Mouse (Mus musculus): ENCODE measurements at regions not wholly inside any gene's neighbourhood (a gene's known extent, or its start where the extent isn't known, plus 50 kb on each side); places are given as distances from the start of the nearest gene placed in this dataset.

DNA sequence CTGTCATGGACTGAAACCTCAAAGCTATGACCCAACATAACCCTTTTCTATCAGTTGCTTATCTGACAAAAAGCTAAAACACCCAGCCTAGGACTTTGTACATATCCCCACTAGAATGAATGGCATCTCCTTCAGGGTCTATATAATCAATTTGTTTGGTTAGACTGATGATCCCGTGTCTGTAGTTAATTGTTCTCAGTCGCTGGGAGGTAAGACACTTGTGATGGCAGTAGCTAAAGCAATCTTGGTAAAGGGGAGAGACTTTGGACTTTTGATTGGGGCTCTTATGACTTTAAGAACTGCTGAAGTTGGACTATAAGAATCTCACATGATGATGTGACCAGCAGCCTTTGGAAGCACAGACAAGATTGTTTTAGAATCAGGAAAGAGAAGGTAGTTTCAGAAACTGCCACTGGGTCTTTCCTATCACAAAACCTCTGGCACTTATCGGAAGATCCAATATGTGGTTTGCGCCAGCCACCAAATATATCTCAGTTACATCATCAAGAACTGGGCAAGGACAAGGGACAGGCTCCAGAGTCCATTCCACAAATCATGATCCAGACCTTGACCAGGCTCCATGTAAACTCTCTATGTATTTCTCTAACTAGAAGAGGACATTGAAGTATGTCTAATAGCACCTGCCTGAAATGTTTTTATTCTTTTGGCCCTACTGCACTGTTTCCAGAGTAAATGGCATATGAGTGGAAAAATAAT lies 183.1 kb downstream of the Sp3 start:
- H3K9ac ChIP-seq = no peak overlapping the region
- WGBS = 85% methylated on average over 4 of the region's 4 CpGs

DNA sequence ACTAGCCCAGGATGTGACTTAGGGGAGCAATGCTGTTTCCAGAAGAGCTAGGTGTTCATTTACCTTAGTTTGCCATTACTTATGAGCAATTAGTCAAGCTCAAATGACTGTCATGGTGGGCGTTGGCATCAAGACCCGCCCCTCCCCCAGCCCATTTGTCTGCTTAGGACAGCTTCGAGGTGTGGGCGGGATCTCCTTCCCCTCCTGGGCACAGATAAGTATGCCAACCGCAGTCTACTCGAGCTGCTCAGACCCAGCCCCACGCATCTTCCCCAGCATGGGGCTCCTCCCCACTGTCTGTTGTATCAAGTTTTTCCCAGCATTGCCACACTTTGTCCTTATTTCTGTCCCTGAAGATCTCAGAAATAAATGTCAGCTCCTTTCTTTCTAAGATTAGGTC lies 179.6 kb downstream of the Sp3 start:
- H3K9me3 ChIP-seq (ENCODE audit: control insufficient read depth, low read length) = no peaks in the 10 kb centered on the region
- H3K4me2 ChIP-seq (replicated peaks) = no peak overlapping the region
- ATAC-seq (ENCODE audit: low FRiP score) (no peak), DNase-seq (ENCODE audit: low spot score) (no peak)
- H3K4me1 ChIP-seq (replicated peaks; ENCODE audit: control insufficient read depth, insufficient read depth, low read length) = no peaks in the 10 kb centered on the region
- 67% methylated on average over 7 of the region's 7 CpGs for WGBS
- H3K4me3 ChIP-seq (replicated peaks; ENCODE audit: low read length) = no peak overlapping the region
- H3K27me3 ChIP-seq (ENCODE audit: control insufficient read depth, insufficient read depth, low read length) = no peaks in the 10 kb centered on the region
- no peak overlapping the region for H3K27ac ChIP-seq
- H3K36me3 ChIP-seq (replicated peaks; ENCODE audit: control insufficient read depth, insufficient read depth) = no peaks in the 10 kb centered on the region
- H3K9ac ChIP-seq = no peak overlapping the region

More for the DNA sequence above, 183.1 kb downstream of the Sp3 start:
- H3K36me3 ChIP-seq (replicated peaks; ENCODE audit: control insufficient read depth, insufficient read depth) = no peaks in the 10 kb centered on the region
- DNase-seq (ENCODE audit: low spot score) (no peak), ATAC-seq (ENCODE audit: low FRiP score) (no peak)
- no peak overlapping the region for H3K4me3 ChIP-seq (replicated peaks; ENCODE audit: low read length)
- H3K4me2 ChIP-seq (replicated peaks) = no peak overlapping the region
- H3K9me3 ChIP-seq (ENCODE audit: control insufficient read depth, low read length) = no peaks in the 10 kb centered on the region
- no peaks in the 10 kb centered on the region for H3K27me3 ChIP-seq (ENCODE audit: control insufficient read depth, insufficient read depth, low read length)
- no peaks in the 10 kb centered on the region for H3K4me1 ChIP-seq (replicated peaks; ENCODE audit: control insufficient read depth, insufficient read depth, low read length)
- H3K27ac ChIP-seq = no peak overlapping the region

DNA sequence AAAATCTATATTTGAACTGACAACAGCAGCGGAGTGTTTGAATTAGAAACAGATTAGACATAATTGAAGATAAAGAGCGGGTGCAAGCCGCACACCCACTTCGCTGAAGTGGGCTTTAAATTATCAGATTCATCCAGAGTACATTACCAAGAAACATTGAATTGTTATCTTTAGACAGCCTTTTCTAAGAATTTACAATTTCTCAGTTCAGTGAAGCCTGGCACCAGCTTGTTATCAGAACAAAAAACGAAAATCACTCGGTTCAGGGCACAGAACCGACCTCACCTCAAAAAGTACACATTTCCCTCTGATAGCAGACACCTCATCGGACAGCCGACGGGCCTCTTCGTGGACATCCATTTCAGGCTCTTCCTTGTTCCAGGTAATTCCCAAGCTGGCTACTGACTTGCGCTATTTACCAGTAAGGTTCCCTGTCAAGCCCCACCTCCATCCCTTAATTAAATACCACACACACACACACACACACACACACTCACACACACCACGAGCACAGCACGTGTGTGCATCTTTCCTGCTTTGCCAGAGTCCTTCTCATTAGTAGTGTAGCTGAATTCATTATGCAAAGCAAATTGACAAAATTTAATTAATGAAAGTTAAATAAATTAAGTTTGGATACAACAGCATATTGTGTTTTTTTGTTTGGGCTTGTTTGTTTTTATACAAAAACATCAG lies 166.8 kb downstream of the Sp3 start:
- H3K27ac ChIP-seq = no peak overlapping the region
- H3K36me3 ChIP-seq (replicated peaks; ENCODE audit: control insufficient read depth, insufficient read depth) = no peaks in the 10 kb centered on the region
- H3K9me3 ChIP-seq (ENCODE audit: control insufficient read depth, low read length) = peaks cover 7% of the 10 kb centered on the region; the same call in 1 of the 2 replicates
- no peak overlapping the region for H3K9ac ChIP-seq
- 53% methylated on average over 14 of the region's 14 CpGs for WGBS
- no peak for ATAC-seq (ENCODE audit: low FRiP score)
- DNase-seq (ENCODE audit: low spot score) = no peak
- H3K4me2 ChIP-seq (replicated peaks) = no peak overlapping the region
- peaks cover 9% of the 10 kb centered on the region; the same call in 1 of the 2 replicates for H3K4me1 ChIP-seq (replicated peaks; ENCODE audit: control insufficient read depth, insufficient read depth, low read length)
- no peaks in the 10 kb centered on the region for H3K27me3 ChIP-seq (ENCODE audit: control insufficient read depth, insufficient read depth, low read length)
- H3K4me3 ChIP-seq (replicated peaks; ENCODE audit: low read length) = no peak overlapping the region

DNA sequence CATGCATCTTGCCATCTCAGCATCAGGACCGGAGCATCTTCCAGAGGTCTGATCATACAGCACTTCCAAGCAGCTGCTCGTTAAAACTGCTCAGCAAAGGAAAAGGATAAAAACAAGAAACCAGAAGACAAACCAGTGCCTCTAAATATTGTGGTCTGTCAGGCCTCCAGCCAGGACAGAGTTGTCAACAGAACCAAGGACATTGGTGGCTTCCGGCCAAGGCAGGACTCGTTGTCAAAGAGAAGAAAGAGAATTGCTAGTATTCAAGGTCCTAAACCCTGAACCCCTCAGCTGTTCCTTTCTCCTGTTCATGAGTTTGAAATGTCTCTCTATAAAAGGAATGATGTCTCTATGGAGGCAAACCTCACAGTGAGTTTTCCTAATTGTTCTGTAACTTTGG lies 155.0 kb downstream of the Sp3 start:
- DNase-seq (ENCODE audit: low spot score) = no peak

DNA sequence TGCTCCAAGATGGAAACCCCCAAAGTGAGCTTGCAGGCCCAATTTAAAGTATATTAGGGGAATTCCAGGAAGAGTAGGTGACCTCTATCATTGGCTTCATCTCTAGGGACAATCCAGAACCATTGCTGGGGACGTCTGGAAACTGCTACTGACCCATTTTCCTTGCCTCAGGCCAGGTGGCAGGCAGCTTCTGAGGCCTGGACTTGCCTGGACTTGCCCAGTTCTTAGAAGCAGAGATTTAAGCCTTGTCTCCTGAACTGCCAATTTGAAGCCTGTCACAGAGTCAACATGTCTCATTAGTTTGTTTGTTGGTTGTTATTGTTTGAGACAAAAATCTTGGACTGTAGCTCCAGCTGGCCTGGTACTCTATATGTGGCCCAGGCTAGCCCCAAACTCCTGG lies 151.1 kb downstream of the Sp3 start:
- no peaks in the 10 kb centered on the region for H3K27me3 ChIP-seq (ENCODE audit: control insufficient read depth, insufficient read depth, low read length)
- 42% methylated on average over 1 of the region's 1 CpGs for WGBS
- no peak overlapping the region for H3K4me2 ChIP-seq (replicated peaks)
- DNase-seq (ENCODE audit: low spot score) (no peak), ATAC-seq (ENCODE audit: low FRiP score) (no peak)
- no peaks in the 10 kb centered on the region for H3K36me3 ChIP-seq (replicated peaks; ENCODE audit: control insufficient read depth, insufficient read depth)
- H3K9ac ChIP-seq = no peak overlapping the region
- H3K9me3 ChIP-seq (ENCODE audit: control insufficient read depth, low read length) = no peaks in the 10 kb centered on the region
- no peak overlapping the region for H3K27ac ChIP-seq
- H3K4me1 ChIP-seq (replicated peaks; ENCODE audit: control insufficient read depth, insufficient read depth, low read length) = no peaks in the 10 kb centered on the region
- H3K4me3 ChIP-seq (replicated peaks; ENCODE audit: low read length) = no peak overlapping the region

More for the DNA sequence above, 155.0 kb downstream of the Sp3 start:
- H3K9ac ChIP-seq = no peak overlapping the region
- H3K4me2 ChIP-seq (replicated peaks) = no peak overlapping the region
- ATAC-seq (ENCODE audit: low FRiP score) = no peak
- WGBS = 82% methylated on average over 4 of the region's 4 CpGs
- no peaks in the 10 kb centered on the region for H3K36me3 ChIP-seq (replicated peaks; ENCODE audit: control insufficient read depth, insufficient read depth)
- no peaks in the 10 kb centered on the region for H3K4me1 ChIP-seq (replicated peaks; ENCODE audit: control insufficient read depth, insufficient read depth, low read length)
- no peak overlapping the region for H3K27ac ChIP-seq
- H3K9me3 ChIP-seq (ENCODE audit: control insufficient read depth, low read length) = no peaks in the 10 kb centered on the region
- no peak overlapping the region for H3K4me3 ChIP-seq (replicated peaks; ENCODE audit: low read length)
- H3K27me3 ChIP-seq (ENCODE audit: control insufficient read depth, insufficient read depth, low read length) = no peaks in the 10 kb centered on the region

DNA sequence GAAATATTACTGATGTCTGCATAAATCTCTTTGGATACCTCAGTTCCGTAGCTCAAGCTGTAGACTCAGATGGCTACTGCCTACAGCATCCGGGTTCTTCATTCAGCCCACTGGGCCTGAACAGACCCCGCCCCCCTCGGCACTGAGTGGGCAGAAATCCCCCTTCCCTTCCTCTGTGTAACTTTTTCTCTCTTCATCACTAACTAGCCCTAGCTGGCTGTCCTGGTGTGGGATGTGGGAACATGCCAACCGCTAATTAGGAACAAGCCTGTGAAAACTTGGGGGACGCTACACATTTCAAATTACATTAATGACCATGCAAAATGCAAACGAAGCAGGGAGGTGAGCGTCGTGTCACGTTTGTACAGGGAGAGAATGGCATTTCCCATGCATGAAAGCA lies 147.5 kb downstream of the Sp3 start:
- H3K36me3 ChIP-seq (replicated peaks; ENCODE audit: control insufficient read depth, insufficient read depth) = no peaks in the 10 kb centered on the region
- WGBS = 74% methylated on average over 10 of the region's 10 CpGs
- no peaks in the 10 kb centered on the region for H3K9me3 ChIP-seq (ENCODE audit: control insufficient read depth, low read length)
- no peak overlapping the region for H3K9ac ChIP-seq
- H3K4me1 ChIP-seq (replicated peaks; ENCODE audit: control insufficient read depth, insufficient read depth, low read length) = no peaks in the 10 kb centered on the region
- no peak for ATAC-seq (ENCODE audit: low FRiP score)
- H3K4me2 ChIP-seq (replicated peaks) = no peak overlapping the region
- H3K27ac ChIP-seq = no peak overlapping the region
- DNase-seq (ENCODE audit: low spot score) = no peak
- no peaks in the 10 kb centered on the region for H3K27me3 ChIP-seq (ENCODE audit: control insufficient read depth, insufficient read depth, low read length)
- H3K4me3 ChIP-seq (replicated peaks; ENCODE audit: low read length) = no peak overlapping the region

DNA sequence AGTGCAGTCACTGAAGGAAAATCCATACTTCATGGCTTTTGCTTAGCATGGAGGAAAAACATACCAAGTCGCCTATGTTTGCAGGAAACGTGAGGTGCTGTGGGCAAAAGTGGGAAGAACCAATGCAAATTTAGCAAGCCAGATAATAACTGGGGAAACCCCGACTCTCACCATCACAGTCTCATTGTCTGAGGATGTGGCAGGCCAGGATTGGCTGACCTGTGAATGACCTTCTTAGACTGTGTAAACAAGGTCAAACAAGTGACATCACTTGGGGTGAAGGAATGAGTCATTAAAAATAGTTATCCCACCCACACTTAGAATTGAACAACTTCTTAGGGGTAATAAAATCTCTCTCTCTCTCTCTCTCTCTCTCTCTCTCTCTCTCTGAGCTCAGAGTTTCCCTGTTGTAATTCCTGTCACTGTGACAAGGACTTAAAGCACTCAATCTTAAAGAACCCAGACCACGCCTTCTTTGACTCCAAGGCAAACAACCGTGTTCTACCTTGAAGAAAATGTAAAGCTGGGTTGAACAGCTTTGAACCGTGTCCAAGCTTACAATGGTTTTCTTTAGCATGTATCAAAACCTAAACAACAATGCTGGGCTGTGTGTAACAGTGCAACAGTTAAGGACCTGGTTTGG lies 142.0 kb downstream of the Sp3 start:
- Histone ChIP-seq H3K4me1 (replicated peaks; ENCODE audit: control insufficient read depth, insufficient read depth, low read length) (peaks cover 5% of the 10 kb centered on the region; the same call in 1 of the 2 replicates), H3K9me3 (ENCODE audit: control insufficient read depth, low read length) (no peaks in the 10 kb centered on the region), H3K36me3 (replicated peaks; ENCODE audit: control insufficient read depth, insufficient read depth) (no peaks in the 10 kb centered on the region), H3K4me2 (replicated peaks) (no peak overlapping the region), H3K4me3 (replicated peaks; ENCODE audit: low read length) (no peak overlapping the region), H3K27me3 (ENCODE audit: control insufficient read depth, insufficient read depth, low read length) (no peaks in the 10 kb centered on the region), H3K9ac (no peak overlapping the region), H3K27ac (no peak overlapping the region)
- DNase-seq (ENCODE audit: low spot score) (no peak), ATAC-seq (ENCODE audit: low FRiP score) (no peak)
- 56% methylated on average over 6 of the region's 6 CpGs for WGBS

DNA sequence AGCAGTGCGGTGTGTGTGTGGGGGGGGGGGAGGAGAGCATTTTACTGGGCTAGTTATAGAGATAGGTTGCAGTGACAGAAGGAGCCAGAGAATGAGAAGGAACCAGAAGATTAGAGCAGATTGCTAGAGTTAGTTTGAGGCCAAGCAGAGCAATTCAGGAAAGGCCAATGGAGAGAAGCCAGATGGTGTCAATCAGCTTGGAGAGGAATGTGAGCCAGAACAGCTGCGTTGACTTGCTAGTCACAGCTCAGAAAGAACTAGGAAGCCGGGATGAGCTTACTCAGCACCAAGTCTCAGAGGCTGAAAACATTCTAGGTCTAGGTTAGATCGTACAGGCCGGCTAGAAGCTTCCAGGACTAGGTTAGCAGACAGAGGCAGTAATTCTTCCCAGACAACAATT lies 140.6 kb downstream of the Sp3 start:
- H3K4me2 ChIP-seq (replicated peaks) = no peak overlapping the region
- H3K27me3 ChIP-seq (ENCODE audit: control insufficient read depth, insufficient read depth, low read length) = no peaks in the 10 kb centered on the region
- H3K4me3 ChIP-seq (replicated peaks; ENCODE audit: low read length) = no peak overlapping the region
- ATAC-seq (ENCODE audit: low FRiP score) (no peak), DNase-seq (ENCODE audit: low spot score) (no peak)
- 86% methylated on average over 5 of the region's 5 CpGs for WGBS
- H3K27ac ChIP-seq = no peak overlapping the region
- H3K4me1 ChIP-seq (replicated peaks; ENCODE audit: control insufficient read depth, insufficient read depth, low read length) = peaks cover 5% of the 10 kb centered on the region; the same call in 1 of the 2 replicates
- no peak overlapping the region for H3K9ac ChIP-seq
- no peaks in the 10 kb centered on the region for H3K9me3 ChIP-seq (ENCODE audit: control insufficient read depth, low read length)
- H3K36me3 ChIP-seq (replicated peaks; ENCODE audit: control insufficient read depth, insufficient read depth) = no peaks in the 10 kb centered on the region

DNA sequence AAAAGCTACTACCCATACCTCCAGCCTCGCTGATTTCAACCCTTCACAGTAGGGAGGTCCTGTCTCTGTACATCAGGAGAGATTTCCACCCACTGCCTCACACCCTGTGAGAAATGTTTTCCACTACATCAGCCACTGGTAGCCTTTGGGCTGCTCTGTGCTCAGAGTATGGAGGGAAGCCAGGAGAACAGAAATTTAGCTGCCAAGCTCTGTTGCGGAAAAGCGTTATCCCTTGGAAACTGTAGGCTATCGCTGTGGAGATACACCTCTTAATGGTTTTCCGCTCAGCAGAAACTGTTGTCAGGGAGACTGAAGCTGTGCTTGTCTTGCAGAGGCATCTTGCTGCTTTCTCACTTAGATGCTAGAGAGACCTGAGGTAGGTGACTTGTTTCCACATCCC lies 138.9 kb downstream of the Sp3 start:
- Histone ChIP-seq H3K27ac (no peak overlapping the region), H3K27me3 (ENCODE audit: control insufficient read depth, insufficient read depth, low read length) (no peaks in the 10 kb centered on the region), H3K36me3 (replicated peaks; ENCODE audit: control insufficient read depth, insufficient read depth) (no peaks in the 10 kb centered on the region), H3K4me3 (replicated peaks; ENCODE audit: low read length) (no peak overlapping the region), H3K9me3 (ENCODE audit: control insufficient read depth, low read length) (no peaks in the 10 kb centered on the region), H3K4me2 (replicated peaks) (no peak overlapping the region), H3K4me1 (replicated peaks; ENCODE audit: control insufficient read depth, insufficient read depth, low read length) (peaks cover 5% of the 10 kb centered on the region; the same call in 1 of the 2 replicates), H3K9ac (no peak overlapping the region)
- no peak for ATAC-seq (ENCODE audit: low FRiP score)
- 65% methylated on average over 5 of the region's 5 CpGs for WGBS
- DNase-seq (ENCODE audit: low spot score) = no peak
